Mouse (Mus musculus): ENCODE measurements around the gene Mael.

Gene Mael

GRCm38 (mm10) chr1:166238315-166238969 lies at the start of gene Mael:
Gene Mael (minus strand): TSS chr1:166238747.
- DNase-seq (ENCODE audit: low spot score in 2 of 2), result no peak

DNA sequence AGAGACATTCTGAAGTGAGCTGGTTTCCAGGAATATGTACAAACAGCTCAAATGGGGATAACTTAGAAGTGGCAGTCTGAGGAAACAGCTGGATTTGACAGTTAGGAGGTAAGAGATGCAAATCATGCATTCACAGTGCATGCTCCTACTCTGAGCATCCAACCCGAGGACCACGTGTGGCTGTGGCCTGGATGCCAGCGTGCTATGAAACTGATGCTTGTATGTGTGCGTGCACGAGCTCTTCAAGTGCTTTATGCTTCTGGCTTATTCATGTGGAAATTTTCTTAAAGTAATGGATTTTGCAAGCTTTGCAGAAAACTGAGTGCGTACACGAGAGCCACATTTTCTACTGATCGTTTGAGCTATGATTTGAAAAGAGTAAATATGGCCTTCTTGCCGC lies 47.7 kb upstream of the Mael start:
- no peak for DNase-seq (ENCODE audit: low spot score in 2 of 2)

- DNase-seq (ENCODE audit: low spot score in 2 of 2), result peak in 1 of 2 experiments; percentile 33
Measured at GRCm38 (mm10) chr1:166284390-166284789, 45.8 kb upstream of the Mael start.

DNA sequence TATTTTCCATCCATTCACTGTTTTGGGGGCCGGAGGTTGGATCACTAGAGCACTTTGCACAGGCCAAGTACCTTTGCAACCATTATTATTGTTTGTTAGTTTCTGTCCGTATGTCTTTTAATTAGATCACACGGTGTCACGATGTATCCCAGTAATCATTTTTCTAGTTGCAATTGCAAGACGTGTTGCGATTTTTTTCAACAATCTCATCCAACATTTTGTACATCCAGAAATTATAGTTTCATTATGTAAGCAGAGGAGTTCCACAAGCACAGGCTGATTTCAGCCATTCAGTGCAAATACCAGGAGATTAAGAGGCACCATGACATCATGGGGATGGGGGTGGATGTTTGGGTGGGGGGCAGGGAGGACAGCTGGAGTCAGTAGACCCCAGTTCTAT lies 44.9 kb upstream of the Mael start:
- no peak for DNase-seq (ENCODE audit: low spot score in 2 of 2)

DNA sequence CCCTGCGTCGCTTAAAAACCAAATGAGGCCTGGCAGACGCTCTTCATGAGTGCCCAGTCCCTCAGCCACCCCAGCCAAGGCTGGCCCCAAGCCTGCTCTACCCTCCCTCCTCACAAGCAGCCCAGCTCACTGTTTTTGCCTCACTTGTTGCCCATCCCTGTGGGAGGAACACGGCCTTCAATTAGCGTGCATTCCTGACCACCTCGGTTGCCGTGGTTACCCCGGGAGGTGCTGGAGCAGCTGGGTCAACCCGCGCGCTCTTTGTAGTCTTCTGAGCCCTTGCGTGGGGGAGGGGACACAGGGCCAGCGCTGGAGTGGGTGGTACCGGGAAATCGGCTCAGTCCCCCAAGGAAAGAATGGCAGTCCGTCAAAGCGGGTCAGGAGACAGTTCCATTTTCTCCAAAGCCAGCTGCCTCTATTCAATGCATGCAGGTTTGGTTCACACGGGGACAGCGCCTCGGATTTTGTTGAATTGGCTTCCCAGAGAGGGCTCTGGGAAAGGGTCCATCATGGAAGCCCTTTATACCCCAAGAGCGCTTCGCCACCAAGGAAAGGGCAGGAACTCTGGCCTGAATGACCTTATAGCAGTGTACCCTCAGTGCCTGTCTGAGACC lies 44.2 kb upstream of the Mael start:
- DNase-seq (ENCODE audit: low spot score in 2 of 2), result peak in 1 of 2 experiments; percentile 82

GRCm38 (mm10) chr1:166281836-166282235 lies 43.3 kb upstream of the Mael start:
- DNase-seq (ENCODE audit: low spot score in 2 of 2), result no peak

DNA sequence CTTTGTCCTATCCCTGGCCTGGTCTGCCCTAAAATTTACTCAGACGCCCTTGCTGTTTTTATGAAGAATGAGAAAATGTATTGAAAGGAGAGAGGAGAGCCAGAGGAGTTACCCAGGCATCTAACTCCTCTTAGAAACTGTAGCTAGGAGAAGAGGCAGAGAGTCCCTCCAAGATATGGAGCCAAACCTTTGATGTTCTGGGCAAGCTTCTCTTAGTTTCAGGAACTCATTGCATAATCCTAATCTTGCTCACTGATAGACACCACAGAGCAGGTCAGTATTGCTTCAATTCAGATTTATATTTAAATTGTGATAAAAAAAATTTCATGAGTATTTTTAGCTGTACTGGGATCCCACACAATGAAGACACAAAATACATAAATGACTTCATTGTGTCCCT lies 42.7 kb upstream of the Mael start:
- no peak for DNase-seq (ENCODE audit: low spot score in 2 of 2)

- DNase-seq (ENCODE audit: low spot score in 2 of 2), result peak in 1 of 2 experiments; percentile 69
Measured at GRCm38 (mm10) chr1:166280566-166280965, 42.0 kb upstream of the Mael start.

DNA sequence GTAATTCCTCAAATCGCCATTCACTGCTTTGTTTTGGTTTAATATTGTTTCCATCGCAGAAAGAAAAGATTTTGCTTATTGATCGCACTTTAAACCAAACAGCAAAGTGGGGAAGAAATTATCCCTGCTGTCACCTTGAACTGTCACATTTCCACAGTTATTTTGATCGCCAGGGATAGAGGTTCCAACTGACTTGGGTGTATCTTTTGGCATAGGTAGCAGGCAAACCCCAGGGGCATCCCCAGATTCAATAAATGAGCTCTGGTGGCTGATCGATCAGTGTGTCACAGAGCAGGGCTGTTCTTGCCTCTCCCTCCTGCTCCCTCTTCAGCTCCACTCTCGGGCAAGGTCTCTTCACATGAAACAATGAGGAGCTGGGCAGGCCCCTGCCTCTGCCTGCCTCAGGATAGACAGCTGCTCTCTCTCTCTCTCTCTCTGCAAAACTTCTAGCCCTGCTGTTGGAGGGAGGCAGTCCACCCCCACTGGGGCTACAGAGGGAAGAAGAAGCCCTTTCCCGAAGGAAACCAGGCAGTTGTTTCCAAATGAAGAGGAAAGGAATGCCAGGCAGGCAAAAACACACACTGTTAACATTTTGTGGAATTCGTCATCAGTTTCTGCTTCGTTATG lies 41.1 kb upstream of the Mael start:
- peak in 1 of 2 experiments; percentile 30 for DNase-seq (ENCODE audit: low spot score in 2 of 2)

DNA sequence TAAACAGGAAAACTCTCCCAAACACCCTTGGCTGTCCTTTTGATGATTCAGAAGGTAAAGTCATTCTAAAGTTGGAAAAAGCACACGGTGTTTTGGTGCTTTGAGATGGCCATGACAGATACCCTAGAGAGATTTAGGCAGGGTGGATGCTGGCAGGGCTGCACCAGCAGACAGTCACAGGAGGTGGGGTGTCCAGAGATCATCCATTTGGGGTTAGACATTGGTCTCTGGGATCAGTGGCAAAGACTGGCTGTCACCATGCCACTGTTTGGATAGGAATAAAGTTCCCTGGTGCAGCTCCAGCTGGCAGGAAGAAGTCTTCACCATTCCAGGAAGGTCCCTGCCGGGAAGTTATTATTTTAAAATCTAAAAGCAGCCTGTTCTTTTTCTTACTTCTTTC lies 40.2 kb upstream of the Mael start:
- DNase-seq (ENCODE audit: low spot score in 2 of 2), result no peak

DNA sequence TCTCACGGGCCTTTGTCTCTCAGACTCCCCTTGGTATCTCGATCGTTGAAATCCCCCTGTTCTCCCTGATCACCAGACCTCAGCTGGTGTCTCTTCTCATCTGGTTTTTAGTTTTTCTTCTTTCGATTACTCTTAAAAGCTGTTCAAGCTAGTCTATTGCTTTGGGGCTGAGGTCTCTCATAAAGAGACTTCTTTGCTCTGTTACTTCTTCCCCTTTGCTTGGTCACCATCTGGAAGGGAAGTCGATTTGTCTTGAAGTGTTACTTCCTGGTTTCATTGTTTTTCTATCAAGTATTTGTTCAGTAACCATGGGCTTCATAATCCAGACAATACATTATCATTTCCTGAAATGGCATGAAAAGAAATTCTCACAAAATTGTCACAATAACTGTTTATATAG lies 29.7 kb upstream of the Mael start:
- no peak for DNase-seq (ENCODE audit: low spot score in 2 of 2)

- DNase-seq (ENCODE audit: low spot score in 2 of 2), result no peak
Measured at GRCm38 (mm10) chr1:166266918-166267317, 28.4 kb upstream of the Mael start.

DNA sequence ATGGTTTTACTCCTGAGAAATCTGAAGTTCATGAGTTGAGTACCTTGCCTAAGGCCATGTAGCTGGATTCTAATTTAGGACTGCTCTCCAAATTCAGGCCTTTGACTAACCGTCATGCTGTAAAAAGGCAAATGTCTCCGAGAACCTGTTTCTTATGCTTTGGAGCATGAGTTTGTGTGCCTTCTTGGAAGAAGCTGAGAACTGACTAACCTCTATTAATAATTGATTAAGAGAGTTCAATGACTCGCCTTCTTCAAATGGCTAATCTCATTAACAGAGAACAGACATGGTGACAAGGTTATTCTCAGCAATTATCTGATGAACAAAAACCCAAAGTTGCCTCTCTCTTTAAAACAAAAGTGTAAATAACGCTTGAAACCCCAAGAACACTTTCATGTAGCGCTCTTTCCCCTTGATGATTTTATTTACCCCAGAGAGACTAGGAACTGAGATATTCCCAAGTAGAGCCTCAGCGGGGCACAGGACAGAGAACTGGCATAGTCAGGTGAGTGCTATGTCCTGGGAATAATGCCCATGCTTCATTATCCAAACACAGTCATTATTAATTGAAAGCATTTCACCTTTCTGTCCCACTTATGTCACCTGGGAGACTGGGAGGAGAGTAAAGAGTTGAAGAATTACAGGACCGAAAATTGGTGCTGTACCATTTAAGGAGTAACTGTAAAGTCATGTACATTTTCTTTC lies 27.6 kb upstream of the Mael start:
- DNase-seq (ENCODE audit: low spot score in 2 of 2), result no peak

- DNase-seq (ENCODE audit: low spot score in 2 of 2), result peak in 1 of 2 experiments; percentile 16
Measured at GRCm38 (mm10) chr1:166259526-166259925, 21.0 kb upstream of the Mael start.

DNA sequence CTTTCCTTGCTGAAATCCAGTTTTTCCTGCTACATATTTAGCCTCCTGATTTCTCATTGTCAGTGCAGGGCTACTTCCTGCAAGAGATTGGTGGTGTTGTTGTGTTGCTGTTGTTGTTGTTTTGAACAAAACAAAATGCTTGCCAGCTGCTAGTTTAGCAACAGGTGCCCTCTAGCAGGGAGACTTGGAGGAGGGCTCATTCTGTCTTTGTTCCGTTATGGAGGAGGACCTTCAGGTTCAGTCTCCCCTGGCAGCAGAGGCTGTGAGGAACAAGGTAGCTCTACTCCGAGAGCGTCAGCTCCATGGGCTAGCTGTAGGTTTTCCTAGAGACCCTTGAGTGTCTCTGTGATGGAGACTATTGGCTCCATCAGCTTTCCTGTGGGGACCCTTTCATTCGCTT lies 18.4 kb upstream of the Mael start:
- DNase-seq (ENCODE audit: low spot score in 2 of 2), result no peak

- peak in 1 of 2 experiments; percentile 11 for DNase-seq (ENCODE audit: low spot score in 2 of 2)
Measured at GRCm38 (mm10) chr1:166256302-166256701, 17.8 kb upstream of the Mael start.

- peak; percentile 29 to 45 for DNase-seq (ENCODE audit: low spot score in 2 of 2)
Measured at GRCm38 (mm10) chr1:166255651-166256050, 17.1 kb upstream of the Mael start.

GRCm38 (mm10) chr1:166255091-166255490 lies 16.5 kb upstream of the Mael start:
- no peak for DNase-seq (ENCODE audit: low spot score in 2 of 2)

DNA sequence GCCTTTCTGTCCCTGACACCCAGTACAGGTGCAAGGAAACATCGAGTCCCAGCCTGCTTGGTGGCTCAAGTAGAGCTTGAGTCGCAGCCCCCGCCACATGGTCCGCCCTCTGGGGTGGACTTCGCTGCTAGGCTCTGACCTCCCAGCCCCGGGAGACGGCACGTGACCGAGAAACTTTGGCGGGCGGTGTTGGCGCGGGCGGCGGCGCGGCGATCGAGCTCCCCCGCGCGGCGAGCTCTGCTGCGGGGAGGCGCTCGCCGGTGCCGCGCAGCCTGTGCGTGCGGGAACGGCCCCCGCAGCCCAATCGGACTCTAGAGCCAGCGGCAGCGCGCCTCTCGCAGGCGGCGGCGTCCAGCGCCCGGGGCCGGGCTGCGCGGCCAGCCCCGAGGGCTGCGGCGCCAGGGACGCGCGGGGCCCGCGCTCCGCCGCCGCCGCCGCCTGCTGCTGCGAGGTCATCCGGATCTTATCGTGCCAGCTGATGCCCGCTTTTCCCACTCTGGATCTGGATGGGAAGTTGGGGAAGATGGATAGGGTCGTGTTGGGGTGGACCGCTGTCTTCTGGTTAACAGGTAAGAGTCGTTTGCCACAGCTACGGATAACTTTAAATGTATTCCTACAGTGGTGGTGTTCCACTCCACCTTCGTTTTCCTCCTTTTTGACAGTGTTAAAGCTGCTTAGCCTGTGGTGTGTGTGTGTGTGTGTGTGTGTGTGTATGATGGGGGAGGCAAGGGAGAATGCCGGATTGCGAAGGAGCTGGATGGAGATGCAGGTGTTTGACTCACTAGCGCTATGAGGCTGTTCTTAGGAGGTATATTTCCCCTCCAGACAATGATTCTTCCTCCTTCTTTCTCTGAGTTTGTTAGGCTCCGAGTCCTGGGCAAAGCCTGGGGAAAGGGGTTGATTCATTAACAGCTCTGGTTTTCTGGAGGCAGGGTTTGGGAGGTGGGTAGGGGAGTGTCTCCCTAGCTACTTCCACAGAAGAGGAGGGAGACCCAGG lies 15.6 kb upstream of the Mael start, which contains the start of gene Ildr2:
Ildr2 (plus strand) TSS at position 242 of the 997 bp plus-strand sequence.
- peak; percentile 71 to 72 for DNase-seq (ENCODE audit: low spot score in 2 of 2)

DNA sequence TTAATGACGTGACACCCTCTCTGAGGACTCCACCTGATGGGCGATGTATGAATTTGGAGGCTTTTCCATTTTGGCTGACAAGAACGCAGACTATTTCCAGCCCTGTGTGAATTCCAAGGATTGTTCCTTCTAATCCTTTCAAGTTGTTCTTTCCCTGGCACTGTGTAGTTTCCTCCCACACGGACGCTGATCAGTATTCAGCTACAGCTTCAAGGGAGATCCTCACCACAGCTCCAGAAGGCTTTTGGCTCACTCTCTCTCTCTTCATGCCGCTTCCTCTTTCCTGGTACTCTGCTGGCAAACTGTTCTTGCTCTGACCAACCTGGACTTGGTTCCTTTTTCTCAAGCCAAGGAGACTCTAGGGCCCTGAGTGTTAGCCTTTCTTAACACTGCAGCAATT lies 5.7 kb upstream of the Mael start:
- DNase-seq (ENCODE audit: low spot score in 2 of 2), result peak; percentile 60 to 80

- DNase-seq (ENCODE audit: low spot score in 2 of 2), result peak in 1 of 2 experiments; percentile 23
Measured at GRCm38 (mm10) chr1:166214181-166214580, 24.4 kb downstream of the Mael start.

Measured in frontal cortex, postnatal 36 days (tissue).